Mouse (Mus musculus) olfactory bulb, adult 2 months (tissue): ENCODE data around the gene Ttll11. TPM values are rescaled to one million over a fixed set of nuclear protein-coding genes. Genes with fewer than 3 reads are reported as not detected.

Source experiments
- H3K27ac ChIP-seq: fragments of 200-500 bp; 2 replicates; pipeline ENCODE4 v1.5.1; 2012; ENCODE audit warnings: low read depth, low read length; ENCODE audit not compliant: insufficient read depth
- H3K4me1 ChIP-seq: fragments of 200-500 bp; 2 replicates; pipeline ENCODE4 v1.6.1; 2012; ENCODE audit warnings: low read length; ENCODE audit not compliant: control insufficient read depth, insufficient read depth
- H3K4me3 ChIP-seq: fragments of 200-500 bp; 2 replicates; pipeline ENCODE4 v1.5.1; 2012; ENCODE audit warnings: mild to moderate bottlenecking, low read depth, low read length, moderate library complexity; ENCODE audit not compliant: insufficient read depth
- CTCF ChIP-seq: fragments of 200-500 bp; IDR thresholded peaks from 2 replicates; pipeline ENCODE4 v1.5.1; 2012; ENCODE audit warnings: low read depth, mild to moderate bottlenecking, low read length, moderate library complexity; ENCODE audit not compliant: insufficient read depth
- POLR2A ChIP-seq: fragments of 200-500 bp; IDR thresholded peaks from 2 replicates; pipeline ENCODE4 v1.6.1; 2012; ENCODE audit warnings: mild to moderate bottlenecking, low read depth, low read length, moderate library complexity; ENCODE audit not compliant: insufficient read depth
- WGBS: fragments of 180-500 bp; shearing (Covaris S2); methylation state at CpG from one replicate; pipeline ENCODE4 v1.1.7; 2018; 5-methylcytosine and 5-hydroxymethylcytosine counted together
- polyA plus RNA-seq: library from polyadenylated mRNA; stranded (reverse); fragments of >200 nt; gene quantifications from 2 replicates; pipeline ENCODE4 v1.2.4, GENCODE M21; 2012; ENCODE audit warnings: low replicate concordance; ENCODE audit not compliant: missing spikeins, insufficient read depth, insufficient read length

Gene Ttll11
- polyA plus RNA-seq, 1 experiment: not detected

DNA sequence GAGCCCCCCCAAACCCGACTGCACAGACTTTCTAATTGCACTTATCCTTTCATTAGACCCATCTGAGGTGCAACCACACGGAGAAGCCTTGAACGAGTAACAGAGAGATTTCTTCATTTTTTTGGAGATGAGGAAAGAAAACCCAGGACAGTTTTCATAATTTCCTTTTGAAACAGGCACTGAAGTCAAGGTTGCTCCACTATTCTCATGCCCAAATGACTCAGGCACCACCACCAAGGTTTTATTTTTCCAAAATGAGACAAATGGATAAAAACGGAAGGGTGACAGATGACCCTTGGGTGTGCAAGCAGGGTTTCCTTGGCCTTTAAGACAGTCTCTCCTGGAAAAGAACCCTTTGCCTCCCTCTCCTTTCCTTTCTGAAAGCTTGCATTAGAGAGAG, 54.8 kb downstream of the Ttll11 start:
- WGBS: 89% methylated on average over 4 of the region's 4 CpGs
- TF ChIP-seq POLR2A (no peak), CTCF (no peak)
- Histone ChIP-seq H3K4me1 (no peaks in the 10 kb centered on the region), H3K27ac (no peak overlapping the region), H3K4me3 (no peak overlapping the region)

GRCm38 (mm10) chr2:35922956-35923355, 56.8 kb downstream of the Ttll11 start:
- WGBS: 89% methylated on average over 3 of the region's 3 CpGs
- H3K4me3 ChIP-seq: no peak overlapping the region
- H3K4me1 ChIP-seq: no peaks in the 10 kb centered on the region
- H3K27ac ChIP-seq: no peak overlapping the region
- TF ChIP-seq POLR2A (no peak), CTCF (no peak)

- TF ChIP-seq CTCF (no peak), POLR2A (no peak)
- H3K4me3 ChIP-seq: no peak overlapping the region
- H3K27ac ChIP-seq: no peak overlapping the region
- no peaks in the 10 kb centered on the region for H3K4me1 ChIP-seq
- WGBS: 86% methylated on average over 4 of the region's 4 CpGs
Observed at GRCm38 (mm10) chr2:35912090-35912489, 67.6 kb downstream of the Ttll11 start.

DNA sequence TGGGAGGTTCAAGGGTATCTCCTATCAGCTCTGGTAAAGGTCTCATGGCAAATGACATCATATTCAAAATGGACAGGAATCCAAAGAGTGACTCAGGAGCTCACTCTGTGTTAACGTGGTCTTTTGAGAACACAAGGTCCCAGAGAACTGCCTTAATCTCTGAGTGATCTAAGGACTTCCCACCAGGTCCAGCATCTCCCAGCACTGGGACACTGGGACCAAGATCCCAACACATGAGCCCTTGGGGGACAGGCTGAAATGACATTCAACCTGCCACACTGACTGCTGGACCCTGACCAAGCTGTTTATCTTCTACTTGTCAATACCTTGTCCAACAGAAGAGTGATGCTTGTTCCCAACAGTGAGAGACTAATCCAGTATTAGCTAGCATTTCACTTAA, 68.0 kb downstream of the Ttll11 start:
- WGBS: 88% methylated on average over 1 of the region's 1 CpGs
- H3K27ac ChIP-seq: no peak overlapping the region
- no peak overlapping the region for H3K4me3 ChIP-seq
- H3K4me1 ChIP-seq: no peaks in the 10 kb centered on the region
- TF ChIP-seq POLR2A (no peak), CTCF (no peak)

DNA sequence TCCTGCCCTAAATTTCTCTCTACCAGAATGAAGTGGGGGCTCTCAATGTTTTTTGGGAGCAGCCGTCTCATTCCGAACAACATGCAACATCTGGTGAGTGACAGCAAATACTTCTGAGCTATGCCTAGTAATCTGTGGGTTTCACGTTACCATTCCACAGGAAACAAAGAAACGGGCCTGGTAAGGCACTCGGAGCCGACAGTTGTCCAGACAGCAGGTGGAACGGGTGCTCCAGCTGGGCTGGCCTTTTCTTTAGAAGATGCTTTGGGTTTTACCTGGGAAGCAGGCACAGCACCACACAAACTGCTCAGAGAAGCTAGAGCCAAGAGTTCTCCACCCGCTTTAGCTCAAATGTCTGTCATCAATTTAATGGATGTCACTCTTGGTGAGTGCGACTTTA, 69.0 kb downstream of the Ttll11 start:
- TF ChIP-seq CTCF (no peak), POLR2A (no peak)
- no peak overlapping the region for H3K27ac ChIP-seq
- WGBS: 90% methylated on average over 9 of the region's 9 CpGs
- no peaks in the 10 kb centered on the region for H3K4me1 ChIP-seq
- no peak overlapping the region for H3K4me3 ChIP-seq

DNA sequence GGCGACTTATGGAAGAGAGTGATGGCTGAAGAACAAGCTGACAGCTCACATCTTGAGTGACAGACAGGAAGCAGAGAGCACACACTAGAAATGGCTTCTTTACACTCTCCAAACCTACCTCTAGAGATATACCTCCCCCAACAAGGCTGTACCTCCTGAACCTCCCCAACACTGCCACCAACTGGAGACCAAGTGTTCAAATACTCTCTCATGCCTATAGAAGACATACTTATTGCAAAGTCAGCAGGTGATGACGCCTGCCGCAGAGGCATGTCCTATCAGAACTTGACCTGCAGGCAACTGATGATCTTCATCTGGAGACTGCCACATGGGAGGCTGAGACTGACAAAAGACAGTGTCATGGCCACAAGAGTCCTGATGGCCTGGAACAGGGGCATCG, 70.4 kb downstream of the Ttll11 start:
- Histone ChIP-seq H3K27ac (no peak overlapping the region), H3K4me3 (no peak overlapping the region), H3K4me1 (no peaks in the 10 kb centered on the region)
- WGBS: 97% methylated on average over 4 of the region's 4 CpGs
- TF ChIP-seq CTCF (no peak), POLR2A (no peak)

DNA sequence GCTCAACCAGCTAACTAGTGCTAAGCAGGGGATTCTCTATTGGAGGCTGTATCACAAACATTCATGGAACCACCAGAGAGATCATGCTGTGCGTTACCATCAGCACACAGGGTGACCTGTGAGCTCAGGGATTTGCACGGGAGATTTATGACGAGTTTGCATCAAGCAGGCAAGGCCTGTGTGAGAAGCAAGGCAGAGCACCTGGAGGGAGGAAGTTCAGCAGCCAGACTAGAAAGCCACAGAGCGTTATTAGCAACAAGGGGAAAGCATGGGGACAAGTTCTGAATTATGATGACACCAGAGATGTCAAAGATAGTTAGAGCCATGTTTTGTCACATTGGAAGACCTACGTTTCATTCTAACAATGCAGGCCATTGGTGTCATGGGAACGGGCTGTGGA, 72.1 kb downstream of the Ttll11 start:
- no peak overlapping the region for H3K27ac ChIP-seq
- 91% methylated on average over 6 of the region's 6 CpGs for WGBS
- H3K4me1 ChIP-seq: no peaks in the 10 kb centered on the region
- TF ChIP-seq CTCF (no peak), POLR2A (no peak)
- H3K4me3 ChIP-seq: no peak overlapping the region

- no peak for TF ChIP-seq POLR2A
- no peak for TF ChIP-seq CTCF
- no peak overlapping the region for H3K4me3 ChIP-seq
- 15% methylated on average over 11 of the region's 11 CpGs for WGBS
- no peaks in the 10 kb centered on the region for H3K4me1 ChIP-seq
- H3K27ac ChIP-seq: no peak overlapping the region
Observed at GRCm38 (mm10) chr2:35906174-35906798, 73.4 kb downstream of the Ttll11 start.

GRCm38 (mm10) chr2:35900845-35901244, 78.9 kb downstream of the Ttll11 start:
- H3K27ac ChIP-seq: no peak overlapping the region
- no peak for TF ChIP-seq CTCF
- TF ChIP-seq POLR2A: no peak
- H3K4me1 ChIP-seq: no peaks in the 10 kb centered on the region
- 93% methylated on average over 2 of the region's 2 CpGs for WGBS
- H3K4me3 ChIP-seq: no peak overlapping the region

DNA sequence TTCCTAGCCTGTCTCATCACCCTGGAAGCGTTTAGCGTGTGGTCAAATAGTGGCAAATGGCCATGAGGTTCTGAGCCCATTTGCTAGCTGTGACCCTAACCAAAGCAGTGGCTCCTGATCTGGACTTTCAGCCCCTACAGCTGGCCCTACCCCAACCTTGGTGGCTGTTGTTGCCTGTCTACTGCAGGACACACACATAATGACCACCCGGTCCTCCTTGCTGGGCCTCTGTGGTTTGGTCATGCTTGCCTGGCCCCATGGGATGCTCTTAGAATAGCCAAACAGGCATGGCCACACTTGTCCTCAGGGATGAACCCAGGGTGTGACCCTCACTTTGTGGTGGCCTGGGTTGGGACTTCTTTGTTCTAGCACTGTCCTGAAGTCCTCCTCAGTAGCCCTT, 80.0 kb downstream of the Ttll11 start:
- Histone ChIP-seq H3K4me1 (no peaks in the 10 kb centered on the region), H3K4me3 (no peak overlapping the region), H3K27ac (no peak overlapping the region)
- 97% methylated on average over 3 of the region's 3 CpGs for WGBS
- TF ChIP-seq CTCF (no peak), POLR2A (no peak)
